Mouse (Mus musculus): ENCODE data around the gene Dnah7c.

GRCm38 (mm10) chr1:46408324-46409115 lies 16.9 kb upstream of the Dnah7c start:
- TF ChIP-seq CTCF (IDR thresholded peaks at IDR 0.05; ENCODE audit: control insufficient read depth, insufficient read depth, insufficient replicate concordance, low read depth, low read length) (no peak), POLR2A (IDR thresholded peaks at IDR 0.05; ENCODE audit: control insufficient read depth, low read depth, low read length) (no peak)
